Mouse (Mus musculus) myocyte (in vitro differentiated cells): ENCODE results near the gene Gripap1. TPM values are rescaled to one million over a fixed set of nuclear protein-coding genes. Genes with fewer than 3 reads are reported as not detected.

Experiments used
- H3K27me3 ChIP-seq: one replicate; pipeline ENCODE4 v1.6.1; 2011; ENCODE audit not compliant: control insufficient read depth, insufficient read depth, insufficient read length
- H3K36me3 ChIP-seq: one replicate; pipeline ENCODE4 v1.6.1; 2011; ENCODE audit not compliant: control insufficient read depth, insufficient read depth
- H3K4me2 ChIP-seq: one replicate; pipeline ENCODE4 v1.6.1; 2011; ENCODE audit warnings: low read depth, control low read depth
- H3K4me3 ChIP-seq: one replicate; pipeline ENCODE4 v1.5.1; 2011; ENCODE audit warnings: mild to moderate bottlenecking, control low read depth, moderate library complexity
- H3K79me2 ChIP-seq: one replicate; pipeline ENCODE4 v1.6.1; 2011; ENCODE audit not compliant: control insufficient read depth, insufficient read depth
- H3ac ChIP-seq: one replicate; pipeline ENCODE4 v1.6.1; 2011; ENCODE audit not compliant: control insufficient read depth, insufficient read length
- CEBPB ChIP-seq: IDR thresholded peaks from 2 replicates; pipeline ENCODE4 v1.6.1; 2011; ENCODE audit warnings: mild to moderate bottlenecking, moderate library complexity; ENCODE audit not compliant: poor library complexity, insufficient read depth, severe bottlenecking
- E2F4 ChIP-seq: IDR thresholded peaks from one replicate; pipeline ENCODE4 v1.6.1; 2011; ENCODE audit warnings: mild to moderate bottlenecking, control low read depth, moderate library complexity; ENCODE audit not compliant: insufficient read depth
- MAX ChIP-seq: IDR thresholded peaks from one replicate; pipeline ENCODE4 v1.6.1; 2011; ENCODE audit warnings: low read depth, mild to moderate bottlenecking, control low read depth
- MYOD1 ChIP-seq, 3 experiments: IDR thresholded peaks; one replicate each; pipeline ENCODE4 v1.6.1; 2011; ENCODE audit warnings: control low read depth in 2 of 3, low read depth in 2 of 3, mild to moderate bottlenecking in 2 of 3, moderate library complexity in 1 of 3; ENCODE audit not compliant: insufficient read length in 2 of 3, control insufficient read depth in 1 of 3
- MYOG ChIP-seq, 3 experiments: IDR thresholded peaks; one replicate each; pipeline ENCODE4 v1.6.1; 2011; ENCODE audit warnings: control low read depth in 2 of 3, low read depth in 2 of 3, mild to moderate bottlenecking in 2 of 3; ENCODE audit not compliant: insufficient read length in 2 of 3, control insufficient read depth in 1 of 3, insufficient read depth in 1 of 3
- POLR2A ChIP-seq: IDR thresholded peaks from one replicate; pipeline ENCODE4 v1.6.1; 2011; ENCODE audit warnings: low read depth, mild to moderate bottlenecking, control low read depth, moderate library complexity; ENCODE audit not compliant: insufficient read length
- POLR2AphosphoS2 ChIP-seq: IDR thresholded peaks from one replicate; pipeline ENCODE4 v1.6.1; 2011; ENCODE audit warnings: low read depth, control low read depth; ENCODE audit not compliant: insufficient read length
- REST ChIP-seq: IDR thresholded peaks from one replicate; pipeline ENCODE4 v1.6.1; 2011; ENCODE audit warnings: mild to moderate bottlenecking, control low read depth, moderate library complexity; ENCODE audit not compliant: insufficient read depth, insufficient read length
- SRF ChIP-seq: IDR thresholded peaks from one replicate; pipeline ENCODE4 v1.6.1; 2011; ENCODE audit warnings: low read depth; ENCODE audit not compliant: control insufficient read depth, insufficient read length
- TCF12 ChIP-seq: IDR thresholded peaks from one replicate; pipeline ENCODE4 v1.6.1; 2011; ENCODE audit warnings: mild to moderate bottlenecking, control low read depth; ENCODE audit not compliant: poor library complexity, insufficient read depth, severe bottlenecking
- TCF3 ChIP-seq: IDR thresholded peaks from one replicate; pipeline ENCODE4 v1.6.1; 2011; ENCODE audit warnings: low read depth, control low read depth; ENCODE audit not compliant: insufficient read length
- USF1 ChIP-seq: IDR thresholded peaks from one replicate; pipeline ENCODE4 v1.6.1; 2011; ENCODE audit warnings: low read depth, mild to moderate bottlenecking, control low read depth, moderate library complexity
- polyA plus RNA-seq: library from polyadenylated mRNA; unstranded; fragments of >200 nt; fragmentation: generic; extraction: Trizol; gene quantifications from one replicate; pipeline ENCODE4 v1.2.1, GENCODE M21; 2012; ENCODE audit warnings: missing spikeins

The Gripap1 gene
- polyA plus RNA-seq, 1 experiment: 19.8 TPM

DNA sequence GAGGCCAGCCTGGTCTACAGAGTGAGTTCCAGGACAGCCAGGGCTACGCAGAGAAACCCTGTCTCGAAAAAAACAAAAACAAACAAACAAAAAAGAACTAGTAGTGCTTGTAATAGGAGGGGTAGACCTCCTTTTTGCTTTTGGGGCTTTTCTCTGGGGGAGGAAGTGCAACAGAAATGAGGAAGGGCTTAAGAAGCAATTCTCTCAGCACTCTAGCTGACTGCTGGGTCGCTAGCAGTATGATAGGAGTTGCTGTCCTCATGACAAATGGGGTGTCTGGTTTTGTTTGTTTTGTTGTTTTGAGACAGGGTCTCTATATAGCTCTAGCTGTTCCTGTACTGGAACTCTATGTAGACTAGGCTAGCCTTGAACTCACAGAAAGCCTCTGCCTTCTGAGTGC lies 75.0 kb downstream of the Gripap1 start:
- TF ChIP-seq USF1: no peak
- Histone ChIP-seq H3K79me2 (peaks cover 22% of the 10 kb centered on the region), H3K27me3 (no peaks in the 10 kb centered on the region), H3K4me2 (no peak overlapping the region), H3ac (no peak overlapping the region), H3K4me3 (no peak overlapping the region), H3K36me3 (no peaks in the 10 kb centered on the region)

DNA sequence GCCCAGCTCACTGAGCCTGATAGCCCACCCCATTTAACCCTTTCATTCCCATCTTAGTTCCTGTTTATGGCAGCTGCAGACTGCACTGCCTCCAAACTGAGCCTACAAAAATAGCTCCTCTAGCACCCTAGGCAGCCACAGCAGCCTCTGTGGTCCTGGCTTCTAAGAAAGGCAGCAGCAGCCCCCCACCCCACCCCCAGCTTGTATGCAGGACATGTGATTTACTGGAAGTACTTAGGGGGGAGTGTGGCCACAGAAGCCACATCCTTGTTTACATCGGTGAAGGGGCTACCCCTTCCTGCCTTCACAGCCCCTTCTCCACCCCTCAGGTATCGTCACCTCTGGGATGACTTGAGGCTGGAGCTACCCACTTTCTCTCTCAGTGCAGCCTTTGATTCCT lies 75.8 kb downstream of the Gripap1 start:
- Histone ChIP-seq H3ac (no peak overlapping the region), H3K4me3 (no peak overlapping the region), H3K4me2 (no peak overlapping the region), H3K27me3 (no peaks in the 10 kb centered on the region), H3K79me2 (peaks cover 22% of the 10 kb centered on the region), H3K36me3 (no peaks in the 10 kb centered on the region)
- TF ChIP-seq E2F4 (no peak), REST (no peak), POLR2A (no peak), MYOG (IDR thresholded peaks at IDR 0.05; ENCODE audit: control insufficient read depth in 1 of 3, insufficient read depth in 1 of 3, insufficient read length in 2 of 3, low read depth in 2 of 3) (no peak), USF1 (no peak), POLR2AphosphoS2 (no peak), SRF (no peak), CEBPB (no peak), TCF12 (no peak), MAX (no peak), MYOD1 (IDR thresholded peaks at IDR 0.05; ENCODE audit: control insufficient read depth in 1 of 3, insufficient read length in 2 of 3, low read depth in 2 of 3) (no peak), TCF3 (no peak)

DNA sequence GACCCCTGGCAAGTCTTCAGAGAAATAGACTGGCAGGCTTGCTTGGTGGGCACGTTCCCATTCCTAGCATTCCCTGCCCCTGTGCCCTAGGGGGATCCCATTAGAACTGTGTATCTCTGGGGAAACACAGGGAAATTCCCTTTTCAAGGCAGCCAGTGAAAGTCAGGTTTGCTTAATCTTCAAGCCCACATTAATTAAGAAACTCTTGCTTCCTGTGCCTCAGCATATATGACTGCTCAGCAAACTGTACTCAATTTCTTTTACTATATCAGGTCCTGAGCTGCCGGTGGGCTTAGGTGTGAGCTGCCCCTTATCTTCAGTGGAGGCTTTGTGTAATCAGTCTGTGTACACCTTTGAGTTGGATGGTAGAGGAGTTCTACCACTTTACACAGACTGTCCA lies 76.2 kb downstream of the Gripap1 start:
- Histone ChIP-seq H3K4me3 (no peak overlapping the region), H3K36me3 (no peaks in the 10 kb centered on the region), H3ac (no peak overlapping the region), H3K79me2 (peaks cover 22% of the 10 kb centered on the region), H3K4me2 (no peak overlapping the region), H3K27me3 (no peaks in the 10 kb centered on the region)
- no peak for TF ChIP-seq POLR2A
- TF ChIP-seq MYOG (IDR thresholded peaks at IDR 0.05; ENCODE audit: control insufficient read depth in 1 of 3, insufficient read depth in 1 of 3, insufficient read length in 2 of 3, low read depth in 2 of 3): no peak
- TF ChIP-seq TCF3: no peak
- TF ChIP-seq TCF12: no peak

DNA sequence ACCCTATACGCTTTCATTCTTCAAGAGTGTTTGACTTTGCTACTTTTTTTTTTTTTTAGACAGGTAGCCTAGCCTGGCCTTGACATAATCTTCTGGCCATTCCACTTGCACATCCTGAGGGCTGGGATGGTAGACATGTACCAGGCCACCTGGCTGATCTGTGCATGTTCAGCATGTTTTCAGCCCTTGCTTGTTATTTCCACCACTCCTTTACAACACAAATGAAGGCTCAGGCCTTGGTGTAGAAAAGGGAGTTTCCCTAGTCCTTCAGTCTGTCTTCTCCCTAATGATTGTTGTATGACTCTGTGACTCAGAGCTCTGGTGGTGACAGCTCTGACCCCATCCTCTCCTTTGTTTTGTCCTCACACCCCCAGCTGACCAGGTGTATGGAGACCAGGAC lies 77.6 kb downstream of the Gripap1 start:
- no peak overlapping the region for H3K4me3 ChIP-seq
- H3ac ChIP-seq: no peak overlapping the region
- H3K36me3 ChIP-seq: peaks cover 5% of the 10 kb centered on the region
- peaks cover 14% of the 10 kb centered on the region for H3K79me2 ChIP-seq
- no peaks in the 10 kb centered on the region for H3K27me3 ChIP-seq
- H3K4me2 ChIP-seq: no peak overlapping the region
- TF ChIP-seq REST: no peak
- no peak for TF ChIP-seq USF1
- TF ChIP-seq MYOD1 (IDR thresholded peaks at IDR 0.05; ENCODE audit: control insufficient read depth in 1 of 3, insufficient read length in 2 of 3, low read depth in 2 of 3): no peak
- TF ChIP-seq MYOG (IDR thresholded peaks at IDR 0.05; ENCODE audit: control insufficient read depth in 1 of 3, insufficient read depth in 1 of 3, insufficient read length in 2 of 3, low read depth in 2 of 3): no peak
- TF ChIP-seq MAX: no peak
- TF ChIP-seq E2F4: no peak
- no peak for TF ChIP-seq POLR2AphosphoS2
- no peak for TF ChIP-seq SRF
- no peak for TF ChIP-seq CEBPB
- TF ChIP-seq TCF3: no peak
- no peak for TF ChIP-seq TCF12
- no peak for TF ChIP-seq POLR2A

DNA sequence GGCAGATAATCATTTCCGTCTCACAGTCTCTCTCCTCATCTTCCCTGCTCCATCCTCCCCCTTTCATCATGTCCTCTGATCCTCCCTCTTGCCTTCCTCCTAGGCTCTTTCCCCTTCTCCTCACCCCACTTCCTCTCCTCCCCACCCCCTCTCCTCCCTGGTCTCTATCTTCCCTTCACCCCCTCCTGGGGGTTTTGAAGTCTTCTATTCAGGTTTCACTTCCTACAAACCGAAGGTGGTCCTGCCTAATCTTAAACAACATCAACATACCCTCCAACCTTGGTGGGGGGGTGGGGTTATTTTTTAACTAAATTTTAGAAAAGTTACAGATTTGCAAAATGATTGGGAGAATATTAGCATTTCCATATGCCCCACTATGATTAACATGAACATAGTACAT lies 78.9 kb downstream of the Gripap1 start:
- H3K79me2 ChIP-seq: peaks cover 10% of the 10 kb centered on the region
- no peak overlapping the region for H3K4me2 ChIP-seq
- no peak overlapping the region for H3ac ChIP-seq
- H3K4me3 ChIP-seq: no peak overlapping the region
- no peak for TF ChIP-seq POLR2A
- peaks cover 5% of the 10 kb centered on the region for H3K36me3 ChIP-seq
- no peaks in the 10 kb centered on the region for H3K27me3 ChIP-seq

DNA sequence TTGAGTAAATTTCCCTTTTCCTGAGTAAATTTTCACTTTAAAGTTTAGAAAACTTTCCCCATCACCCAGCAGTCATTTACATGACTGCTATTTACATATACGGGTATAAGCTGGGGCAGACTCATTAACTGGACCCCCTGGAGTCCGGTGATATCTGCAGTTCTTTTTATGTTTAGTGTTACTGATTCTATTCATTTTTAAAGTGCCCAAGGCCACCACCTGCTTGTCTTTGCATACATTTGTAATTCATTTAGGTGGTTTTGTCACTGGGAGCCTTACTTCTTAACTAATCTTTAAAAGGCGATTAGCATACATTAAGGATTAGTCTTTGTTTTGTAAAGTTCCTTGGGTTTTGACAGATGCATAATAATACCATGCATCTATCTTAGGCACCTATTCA lies 80.3 kb downstream of the Gripap1 start:
- H3K4me2 ChIP-seq: no peak overlapping the region
- H3K79me2 ChIP-seq: peaks cover 10% of the 10 kb centered on the region
- no peak overlapping the region for H3ac ChIP-seq
- H3K27me3 ChIP-seq: no peaks in the 10 kb centered on the region
- no peak overlapping the region for H3K4me3 ChIP-seq
- H3K36me3 ChIP-seq: peaks cover 5% of the 10 kb centered on the region
- TF ChIP-seq TCF12 (no peak), REST (no peak), USF1 (no peak), E2F4 (no peak), TCF3 (no peak), MAX (no peak), POLR2A (no peak), CEBPB (no peak), MYOD1 (IDR thresholded peaks at IDR 0.05; ENCODE audit: control insufficient read depth in 1 of 3, insufficient read length in 2 of 3, low read depth in 2 of 3) (no peak), MYOG (IDR thresholded peaks at IDR 0.05; ENCODE audit: control insufficient read depth in 1 of 3, insufficient read depth in 1 of 3, insufficient read length in 2 of 3, low read depth in 2 of 3) (no peak), POLR2AphosphoS2 (no peak)

Other genes with a start within 250 kb of the Gripap1 start
- gene Foxp3, start 216.1 kb upstream of the Gripap1 start, polyA plus RNA-seq: 0.06 TPM
- 3.1 TPM for gene Ppp1r3f, start 215.5 kb upstream of the Gripap1 start, polyA plus RNA-seq
- 28.8 TPM for gene Ccdc22, start 184.2 kb upstream of the Gripap1 start, polyA plus RNA-seq
- not detected for gene Cacna1f, start 182.7 kb upstream of the Gripap1 start, polyA plus RNA-seq
- gene Syp, start 151.3 kb upstream of the Gripap1 start, polyA plus RNA-seq: 0.54 TPM
- gene Prickle3, start 132.5 kb upstream of the Gripap1 start, polyA plus RNA-seq: 3.8 TPM
- gene Plp2, start 118.4 kb upstream of the Gripap1 start, polyA plus RNA-seq: 294 TPM
- gene Magix, start 108.5 kb upstream of the Gripap1 start, polyA plus RNA-seq: 0.05 TPM
- 17.1 TPM for gene Gpkow, start 92.6 kb upstream of the Gripap1 start, polyA plus RNA-seq
- gene Wdr45, start 75.4 kb upstream of the Gripap1 start, polyA plus RNA-seq: 38.9 TPM
- gene Gm45208, start 67.5 kb upstream of the Gripap1 start, polyA plus RNA-seq: 0.64 TPM
- 64.4 TPM for gene Praf2, start 61.3 kb upstream of the Gripap1 start, polyA plus RNA-seq
- 2.4 TPM for gene Ccdc120, start 38.9 kb upstream of the Gripap1 start, polyA plus RNA-seq
- gene Tfe3, start 27.2 kb upstream of the Gripap1 start, polyA plus RNA-seq: 31.9 TPM
- 0.16 TPM for gene Kcnd1, start 32.5 kb downstream of the Gripap1 start, polyA plus RNA-seq
- 36.3 TPM for gene Otud5, start 51.6 kb downstream of the Gripap1 start, polyA plus RNA-seq
- gene Pim2, start 88.5 kb downstream of the Gripap1 start, polyA plus RNA-seq: 3.0 TPM
- gene Slc35a2, start 94.3 kb downstream of the Gripap1 start, polyA plus RNA-seq: 32.9 TPM
- 79.5 TPM for gene Pqbp1, start 109.5 kb downstream of the Gripap1 start, polyA plus RNA-seq
- gene Timm17b, start 109.6 kb downstream of the Gripap1 start, polyA plus RNA-seq: 44.1 TPM
- gene Gm10491, start 118.1 kb downstream of the Gripap1 start, polyA plus RNA-seq: not detected
- not detected for gene Gm10490, start 119.8 kb downstream of the Gripap1 start, polyA plus RNA-seq
- not detected for gene Pcsk1n, start 130.1 kb downstream of the Gripap1 start, polyA plus RNA-seq
- not detected for gene Eras, start 138.8 kb downstream of the Gripap1 start, polyA plus RNA-seq
- gene Hdac6, start 158.1 kb downstream of the Gripap1 start, polyA plus RNA-seq: 11.5 TPM
- gene Gata1, start 188.3 kb downstream of the Gripap1 start, polyA plus RNA-seq: not detected
- not detected for gene Glod5, start 228.7 kb downstream of the Gripap1 start, polyA plus RNA-seq